Mouse (Mus musculus) limb, embryonic 13.5 days (tissue): ENCODE measurements around the gene Acot7. TPM values are rescaled to one million over a fixed set of nuclear protein-coding genes. Genes with fewer than 3 reads are reported as not detected.

ENCODE experiments used
- ATAC-seq: fragments of 200-750 bp; cut with Nextera tagmentation; 2 replicates; pipeline ENCODE4 v1.8.0; 2017; ENCODE audit warnings: low read depth, moderate number of reproducible peaks, moderate TSS enrichment; ENCODE audit not compliant: low FRiP score
- H3K27ac ChIP-seq: fragments of 300-500 bp; sonication (generic); 2 replicates; pipeline ENCODE4 v1.5.1; 2015; ENCODE audit warnings: inconsistent platforms, mild to moderate bottlenecking, moderate library complexity
- H3K27me3 ChIP-seq: fragments of 300-500 bp; sonication (generic); 2 replicates; pipeline ENCODE4 v1.6.1; 2015; ENCODE audit warnings: mild to moderate bottlenecking, inconsistent platforms
- H3K36me3 ChIP-seq: fragments of 300-500 bp; sonication (generic); 2 replicates; pipeline ENCODE4 v1.6.1; 2015; ENCODE audit warnings: inconsistent platforms, mild to moderate bottlenecking, moderate library complexity
- H3K4me1 ChIP-seq: fragments of 300-500 bp; sonication (generic); 2 replicates; pipeline ENCODE4 v1.6.1; 2015; ENCODE audit warnings: inconsistent platforms
- H3K4me2 ChIP-seq: fragments of 300-500 bp; sonication (generic); replicated peaks from 2 replicates; pipeline ENCODE4 v1.6.1; 2015; ENCODE audit warnings: inconsistent platforms, mild to moderate bottlenecking, moderate library complexity
- H3K4me3 ChIP-seq: fragments of 300-500 bp; sonication (generic); 2 replicates; pipeline ENCODE4 v1.5.1; 2015; ENCODE audit warnings: moderate library complexity, mild to moderate bottlenecking, inconsistent platforms
- H3K9ac ChIP-seq: fragments of 300-500 bp; sonication (generic); 2 replicates; pipeline ENCODE4 v1.6.1; 2015; ENCODE audit warnings: mild to moderate bottlenecking, inconsistent platforms
- H3K9me3 ChIP-seq: fragments of 300-500 bp; sonication (generic); 2 replicates; pipeline ENCODE4 v1.6.1; 2016; ENCODE audit warnings: inconsistent platforms
- WGBS: fragments of 180-500 bp; shearing (Covaris S2); methylation state at CpG from one replicate; pipeline ENCODE4 v1.1.7; 2015; 5-methylcytosine and 5-hydroxymethylcytosine counted together
- polyA plus RNA-seq: library from polyadenylated mRNA; unstranded; fragments of >200 nt; fragmentation: Nextera tagmentation; extraction: Ambion mirVana; gene quantifications from 2 replicates; pipeline ENCODE4 v1.2.1, GENCODE M21; 2015

The Acot7 gene
- polyA plus RNA-seq, 1 experiment from 2014 or later, result 53.2 TPM

GRCm38 (mm10) chr4:152263512-152264176 is 85.7 kb downstream of the Acot7 start:
- peak; percentile 19; the same call in 1 of the 2 replicates for ATAC-seq
- H3K9ac ChIP-seq, result no peak overlapping the region
- 31% methylated on average over 10 of the region's 10 CpGs for WGBS

GRCm38 (mm10) chr4:152264177-152264530 is 86.2 kb downstream of the Acot7 start:
- H3K36me3 ChIP-seq, result no peaks in the 10 kb centered on the region
- H3K27me3 ChIP-seq, result no peaks in the 10 kb centered on the region
- no peak overlapping the region for H3K4me3 ChIP-seq
- no peak overlapping the region for H3K27ac ChIP-seq
- H3K9me3 ChIP-seq, result no peaks in the 10 kb centered on the region
- H3K4me2 ChIP-seq, result no peak overlapping the region
- 52% methylated on average over 4 of the region's 4 CpGs for WGBS
- ATAC-seq, result no peak
- H3K9ac ChIP-seq, result no peak overlapping the region
- peaks cover 27% of the 10 kb centered on the region for H3K4me1 ChIP-seq

More at GRCm38 (mm10) chr4:152263512-152264176, 85.7 kb downstream of the Acot7 start:
- Histone ChIP-seq H3K4me3 (no peak overlapping the region), H3K27ac (no peak overlapping the region), H3K36me3 (no peaks in the 10 kb centered on the region), H3K9me3 (no peaks in the 10 kb centered on the region), H3K27me3 (no peaks in the 10 kb centered on the region), H3K4me2 (no peak overlapping the region), H3K4me1 (peaks cover 27% of the 10 kb centered on the region)

- Histone ChIP-seq H3K4me2 (no peak overlapping the region), H3K4me3 (no peak overlapping the region), H3K27me3 (no peaks in the 10 kb centered on the region), H3K4me1 (peaks cover 27% of the 10 kb centered on the region), H3K27ac (no peak overlapping the region), H3K9me3 (no peaks in the 10 kb centered on the region), H3K9ac (no peak overlapping the region), H3K36me3 (no peaks in the 10 kb centered on the region)
- ATAC-seq, result no peak
- WGBS, result 85% methylated on average over 9 of the region's 9 CpGs
Measured at GRCm38 (mm10) chr4:152264867-152265568, 87.1 kb downstream of the Acot7 start.

GRCm38 (mm10) chr4:152265791-152266190 is 87.9 kb downstream of the Acot7 start:
- H3K9me3 ChIP-seq, result no peaks in the 10 kb centered on the region
- no peak overlapping the region for H3K27ac ChIP-seq
- peaks cover 27% of the 10 kb centered on the region for H3K4me1 ChIP-seq
- no peak for ATAC-seq
- no peak overlapping the region for H3K4me3 ChIP-seq
- no peaks in the 10 kb centered on the region for H3K36me3 ChIP-seq
- 59% methylated on average over 5 of the region's 5 CpGs for WGBS
- no peak overlapping the region for H3K4me2 ChIP-seq
- no peak overlapping the region for H3K9ac ChIP-seq
- no peaks in the 10 kb centered on the region for H3K27me3 ChIP-seq

- no peaks in the 10 kb centered on the region for H3K9me3 ChIP-seq
- H3K4me2 ChIP-seq, result no peak overlapping the region
- ATAC-seq, result no peak
- H3K4me1 ChIP-seq, result peaks cover 25% of the 10 kb centered on the region
- no peak overlapping the region for H3K4me3 ChIP-seq
- H3K27me3 ChIP-seq, result no peaks in the 10 kb centered on the region
- H3K27ac ChIP-seq, result no peak overlapping the region
- H3K36me3 ChIP-seq, result no peaks in the 10 kb centered on the region
- 40% methylated on average over 10 of the region's 10 CpGs for WGBS
- no peak overlapping the region for H3K9ac ChIP-seq
Measured at GRCm38 (mm10) chr4:152266236-152266895, 88.4 kb downstream of the Acot7 start.

- no peak overlapping the region for H3K4me3 ChIP-seq
- no peak overlapping the region for H3K9ac ChIP-seq
- H3K9me3 ChIP-seq, result no peaks in the 10 kb centered on the region
- no peak for ATAC-seq
- H3K4me2 ChIP-seq, result no peak overlapping the region
- no peak overlapping the region for H3K27ac ChIP-seq
- 72% methylated on average over 13 of the region's 13 CpGs for WGBS
- H3K36me3 ChIP-seq, result no peaks in the 10 kb centered on the region
- H3K27me3 ChIP-seq, result no peaks in the 10 kb centered on the region
- H3K4me1 ChIP-seq, result peaks cover 28% of the 10 kb centered on the region
Measured at GRCm38 (mm10) chr4:152267748-152268369, 89.9 kb downstream of the Acot7 start.

GRCm38 (mm10) chr4:152269967-152270366 is 92.0 kb downstream of the Acot7 start:
- Histone ChIP-seq H3K27ac (no peak overlapping the region), H3K36me3 (no peaks in the 10 kb centered on the region), H3K9ac (no peak overlapping the region), H3K4me3 (no peak overlapping the region), H3K4me1 (peaks cover 33% of the 10 kb centered on the region), H3K9me3 (no peaks in the 10 kb centered on the region), H3K4me2 (no peak overlapping the region), H3K27me3 (peaks cover 9% of the 10 kb centered on the region)
- no peak for ATAC-seq
- WGBS, result 84% methylated on average over 13 of the region's 13 CpGs

- 73% methylated on average over 9 of the region's 9 CpGs for WGBS
- H3K9ac ChIP-seq, result 0 out of 2 replicates have a peak overlapping the region, but pooled peaks have one; percentile 2
- ATAC-seq, result no peak
- no peak overlapping the region for H3K4me3 ChIP-seq
- H3K4me2 ChIP-seq, result no peak overlapping the region
- H3K27me3 ChIP-seq, result peaks cover 16% of the 10 kb centered on the region
- no peaks in the 10 kb centered on the region for H3K36me3 ChIP-seq
- peaks cover 39% of the 10 kb centered on the region for H3K4me1 ChIP-seq
- H3K9me3 ChIP-seq, result no peaks in the 10 kb centered on the region
- no peak overlapping the region for H3K27ac ChIP-seq
Measured at GRCm38 (mm10) chr4:152270599-152270998, 92.7 kb downstream of the Acot7 start.

- no peak overlapping the region; the same call in 1 of the 2 replicates for H3K27ac ChIP-seq
- H3K4me1 ChIP-seq, result peaks cover 39% of the 10 kb centered on the region
- H3K9ac ChIP-seq, result no peak overlapping the region
- no peak overlapping the region for H3K4me3 ChIP-seq
- no peak overlapping the region for H3K4me2 ChIP-seq
- no peak for ATAC-seq
- no peaks in the 10 kb centered on the region for H3K9me3 ChIP-seq
- no peaks in the 10 kb centered on the region for H3K36me3 ChIP-seq
- WGBS, result 89% methylated on average over 11 of the region's 11 CpGs
- peaks cover 22% of the 10 kb centered on the region for H3K27me3 ChIP-seq
Measured at GRCm38 (mm10) chr4:152271334-152271733, 93.4 kb downstream of the Acot7 start.

- 48% methylated on average over 7 of the region's 7 CpGs for WGBS
- Histone ChIP-seq H3K36me3 (no peaks in the 10 kb centered on the region), H3K27ac (peak overlapping the region; percentile 80; the same call in 1 of the 2 replicates), H3K4me2 (peak overlapping the region; percentile 1; the same call in 1 of the 2 replicates), H3K4me3 (no peak overlapping the region), H3K4me1 (peaks cover 39% of the 10 kb centered on the region), H3K27me3 (peaks cover 28% of the 10 kb centered on the region), H3K9ac (0 out of 2 replicates have a peak overlapping the region, but pooled peaks have one; percentile 1), H3K9me3 (no peaks in the 10 kb centered on the region)
- no peak for ATAC-seq
Measured at GRCm38 (mm10) chr4:152272006-152272405, 94.1 kb downstream of the Acot7 start.

GRCm38 (mm10) chr4:152272449-152273049 is 94.6 kb downstream of the Acot7 start:
- Histone ChIP-seq H3K4me2 (peak overlapping the region; percentile 1), H3K4me1 (peaks cover 39% of the 10 kb centered on the region), H3K36me3 (no peaks in the 10 kb centered on the region), H3K9me3 (no peaks in the 10 kb centered on the region), H3K4me3 (no peak overlapping the region), H3K9ac (0 out of 2 replicates have a peak overlapping the region, but pooled peaks have one; percentile 1), H3K27me3 (peaks cover 28% of the 10 kb centered on the region), H3K27ac (peak overlapping the region; percentile 80; the same call in 1 of the 2 replicates)
- ATAC-seq, result no peak
- WGBS, result 10% methylated on average over 9 of the region's 9 CpGs
